Mouse (Mus musculus): ENCODE data around the gene Aoah.

GRCm38 (mm10) chr13:21082686-21083085 is 288.8 kb downstream of the Aoah start:
- no peak for TF ChIP-seq CTCF (IDR thresholded peaks at IDR 0.05; ENCODE audit: low read depth)
- no peak for TF ChIP-seq EP300 (IDR thresholded peaks at IDR 0.05; ENCODE audit: low read depth)
